Mouse (Mus musculus) forebrain, postnatal 0 days (tissue): ENCODE measurements around the gene A430078G23Rik. TPM values are rescaled to one million over a fixed set of nuclear protein-coding genes. Genes with fewer than 3 reads are reported as not detected.

ENCODE experiments used
- ATAC-seq: fragments of 200-750 bp; cut with Nextera tagmentation; 2 replicates; pipeline ENCODE4 v1.8.0; 2017; ENCODE audit warnings: mild to moderate bottlenecking, moderate library complexity
- DNase-seq: peaks from one replicate; pipeline ENCODE4 v3.0.0-alpha.2; 2015
- H3K27ac ChIP-seq: fragments of 300-500 bp; sonication (generic); 2 replicates; pipeline ENCODE4 v1.5.1; 2014; ENCODE audit warnings: low read depth, mild to moderate bottlenecking, antibody characterized with exemption, low read length, moderate library complexity, mixed read lengths
- H3K27me3 ChIP-seq: fragments of 300-500 bp; sonication (generic); 2 replicates; pipeline ENCODE4 v1.6.1; 2014; ENCODE audit warnings: mild to moderate bottlenecking, low read length, mixed read lengths; ENCODE audit not compliant: insufficient read depth
- H3K36me3 ChIP-seq: fragments of 300-500 bp; sonication (generic); 2 replicates; pipeline ENCODE4 v1.6.1; 2014; ENCODE audit warnings: mild to moderate bottlenecking, moderate library complexity; ENCODE audit not compliant: insufficient read depth
- H3K4me1 ChIP-seq: fragments of 300-500 bp; sonication (generic); 2 replicates; pipeline ENCODE4 v1.6.1; 2014; ENCODE audit warnings: antibody characterized with exemption; ENCODE audit not compliant: insufficient read depth
- H3K4me2 ChIP-seq: fragments of 300-500 bp; sonication (generic); 2 replicates; pipeline ENCODE4 v1.6.1; 2014; ENCODE audit warnings: low read depth, mild to moderate bottlenecking, moderate library complexity
- H3K4me3 ChIP-seq: fragments of 300-500 bp; sonication (generic); 2 replicates; pipeline ENCODE4 v1.5.1; 2014; ENCODE audit warnings: low read depth, low read length, mixed read lengths
- H3K9ac ChIP-seq: fragments of 300-500 bp; sonication (generic); 2 replicates; pipeline ENCODE4 v1.6.1; 2014; ENCODE audit warnings: mild to moderate bottlenecking
- H3K9me3 ChIP-seq: fragments of 300-500 bp; sonication (generic); 2 replicates; pipeline ENCODE4 v1.6.1; 2016; ENCODE audit warnings: low read length
- CTCF ChIP-seq: sonication (generic); IDR thresholded peaks from 2 replicates; pipeline ENCODE4 v1.5.1; 2016; ENCODE audit warnings: antibody characterized with exemption, control low read depth, low read depth
- WGBS: fragments of 180-500 bp; shearing (Covaris S2); extraction: QIAGEN DNeasy Blood & Tissue Kit; methylation state at CpG from one replicate; pipeline ENCODE4 v1.1.7; 2014; 5-methylcytosine and 5-hydroxymethylcytosine counted together
- polyA plus RNA-seq: library from polyadenylated mRNA; unstranded; fragments of >200 nt; fragmentation: Nextera tagmentation; extraction: Ambion mirVana; gene quantifications from 2 replicates; pipeline ENCODE4 v1.2.1, GENCODE M21; 2015
- total RNA-seq: library from RNA; depleted of rRNA; stranded (reverse); fragments of >200 nt; gene quantifications from 2 replicates; pipeline ENCODE4 v1.2.3, GENCODE M21; 2014

Gene A430078G23Rik
- total and polyA plus RNA-seq, 2 experiments from 2014 or later, result not detected

DNA sequence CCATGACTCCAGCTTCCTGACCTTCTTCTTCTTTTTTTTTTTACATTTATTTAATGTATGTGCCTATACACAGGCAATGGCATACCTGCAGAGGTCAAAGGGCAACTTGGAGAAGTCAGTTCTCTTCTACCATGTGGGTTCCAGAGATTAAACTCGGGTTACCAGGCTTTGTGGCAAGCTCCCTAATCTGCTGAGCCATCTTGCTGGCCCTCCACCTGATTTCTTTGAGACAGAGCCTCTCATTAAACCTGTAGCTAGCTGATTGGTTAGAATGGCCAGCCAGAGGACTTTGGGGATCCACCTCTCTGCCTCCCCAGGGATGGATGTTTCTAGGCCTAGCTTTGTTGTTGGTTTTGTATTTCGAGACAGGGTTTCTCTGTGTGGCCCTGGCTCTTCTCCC is 57.9 kb downstream of the A430078G23Rik start:
- no peak overlapping the region for H3K4me3 ChIP-seq
- no peak for TF ChIP-seq CTCF
- no peaks in the 10 kb centered on the region for H3K9me3 ChIP-seq
- H3K27me3 ChIP-seq, result no peaks in the 10 kb centered on the region
- H3K36me3 ChIP-seq, result no peaks in the 10 kb centered on the region
- H3K27ac ChIP-seq, result no peak overlapping the region
- ATAC-seq, result no peak
- WGBS, result 78% methylated on average over 2 of the region's 2 CpGs
- H3K9ac ChIP-seq, result no peak overlapping the region
- H3K4me2 ChIP-seq, result no peak overlapping the region
- H3K4me1 ChIP-seq, result no peaks in the 10 kb centered on the region
- DNase-seq, result no peak

DNA sequence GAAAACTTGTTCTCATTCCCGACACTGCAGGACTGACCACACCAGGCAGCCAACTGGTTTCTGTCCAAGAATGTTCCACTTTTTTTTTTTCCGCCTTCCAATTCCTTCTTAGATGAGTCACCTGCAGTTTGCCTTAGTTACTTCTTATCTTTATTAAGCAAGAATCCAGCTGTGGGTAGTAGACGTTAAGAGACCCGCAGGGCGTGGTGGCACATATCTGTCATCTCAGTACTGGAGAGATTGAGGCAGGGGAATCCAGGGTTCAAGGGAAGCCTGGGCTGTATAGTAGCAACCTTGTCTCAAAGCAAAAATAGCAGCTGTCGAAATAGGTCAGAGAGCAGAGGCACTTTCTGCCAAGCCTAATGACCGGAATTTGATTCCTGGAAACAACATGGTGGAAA is 58.7 kb downstream of the A430078G23Rik start:
- no peaks in the 10 kb centered on the region for H3K9me3 ChIP-seq
- no peak overlapping the region for H3K9ac ChIP-seq
- no peaks in the 10 kb centered on the region for H3K4me1 ChIP-seq
- H3K4me2 ChIP-seq, result no peak overlapping the region
- H3K27me3 ChIP-seq, result no peaks in the 10 kb centered on the region
- no peaks in the 10 kb centered on the region for H3K36me3 ChIP-seq
- ATAC-seq (no peak), DNase-seq (no peak)
- no peak overlapping the region for H3K27ac ChIP-seq
- no peak overlapping the region for H3K4me3 ChIP-seq
- TF ChIP-seq CTCF, result no peak
- 93% methylated on average over 7 of the region's 7 CpGs for WGBS

DNA sequence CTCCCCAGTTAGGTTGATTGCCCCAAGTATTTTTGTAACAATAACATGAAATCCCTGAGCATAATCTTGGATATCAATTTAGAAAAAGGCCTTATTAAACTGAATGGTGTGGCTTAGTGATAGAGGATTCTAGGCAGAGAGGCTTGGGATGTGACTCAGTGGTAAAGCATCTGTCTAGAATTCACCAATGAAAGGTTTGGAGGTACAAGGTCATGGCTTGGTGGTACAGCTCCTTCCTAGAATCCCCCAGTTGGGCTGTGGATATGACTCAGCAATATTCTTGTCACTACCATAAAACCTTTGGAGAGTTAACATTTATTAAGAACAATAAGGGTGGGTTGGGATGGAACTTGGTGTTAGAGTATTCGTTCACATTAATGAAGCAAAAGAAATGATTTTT is 59.6 kb downstream of the A430078G23Rik start:
- Histone ChIP-seq H3K4me2 (no peak overlapping the region), H3K36me3 (no peaks in the 10 kb centered on the region), H3K27ac (no peak overlapping the region), H3K27me3 (no peaks in the 10 kb centered on the region), H3K9ac (no peak overlapping the region), H3K4me1 (no peaks in the 10 kb centered on the region), H3K9me3 (no peaks in the 10 kb centered on the region), H3K4me3 (no peak overlapping the region)
- whole genome bisulfite sequencing, result 93% methylated on average over 1 of the region's 1 CpGs
- ATAC-seq (no peak), DNase-seq (no peak)
- no peak for TF ChIP-seq CTCF

DNA sequence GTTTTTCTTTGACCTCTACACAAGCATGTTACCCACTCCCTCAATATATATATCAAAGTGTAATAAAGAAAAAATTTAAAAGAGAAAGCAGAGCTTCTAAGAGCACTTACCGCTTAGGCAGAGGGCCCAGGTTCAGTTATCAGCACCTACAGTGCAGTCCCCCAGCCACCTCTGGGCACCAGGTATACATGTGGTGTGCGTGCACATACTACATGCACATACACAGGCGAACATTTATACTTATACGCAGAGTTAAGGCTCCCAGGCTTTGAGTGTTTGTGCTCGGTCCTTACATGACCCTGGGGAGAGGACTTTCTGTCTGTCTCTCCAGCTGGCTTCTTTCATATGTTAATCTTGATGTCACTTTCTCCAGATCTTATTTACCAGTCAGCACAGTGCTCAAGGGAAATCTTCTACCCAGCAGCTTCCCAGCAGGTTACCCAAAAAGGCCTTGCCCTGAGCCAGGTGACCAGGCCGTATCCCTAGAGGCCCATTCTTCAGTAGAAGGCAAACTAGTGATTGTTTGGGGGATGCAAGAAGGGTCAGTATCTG is 61.5 kb downstream of the A430078G23Rik start:
- Histone ChIP-seq H3K36me3 (no peaks in the 10 kb centered on the region), H3K27me3 (no peaks in the 10 kb centered on the region), H3K27ac (no peak overlapping the region), H3K9ac (no peak overlapping the region), H3K4me3 (no peak overlapping the region), H3K9me3 (no peaks in the 10 kb centered on the region), H3K4me2 (no peak overlapping the region), H3K4me1 (no peaks in the 10 kb centered on the region)
- ATAC-seq (no peak), DNase-seq (no peak)
- 46% methylated on average over 6 of the region's 6 CpGs for WGBS
- no peak for TF ChIP-seq CTCF

DNA sequence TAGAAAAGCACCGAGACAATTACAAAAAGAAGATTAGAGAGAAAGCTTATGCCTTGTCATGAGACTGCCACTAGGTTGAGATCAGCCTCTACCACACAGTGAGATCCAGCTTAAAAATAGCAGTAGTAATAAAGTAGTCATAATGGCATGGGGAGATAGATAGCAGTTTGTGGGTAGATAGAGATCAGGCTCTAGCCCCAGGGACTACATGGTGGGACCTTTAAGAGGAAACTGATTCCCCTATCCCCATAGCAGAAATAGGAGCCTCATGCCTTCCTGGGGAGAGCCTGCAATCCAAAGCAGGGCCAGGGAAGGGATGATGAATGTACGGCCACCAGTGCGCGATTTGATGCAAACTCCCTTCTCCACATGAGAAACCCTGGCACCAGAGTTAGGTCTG is 62.0 kb downstream of the A430078G23Rik start:
- DNase-seq (no peak), ATAC-seq (no peak)
- Histone ChIP-seq H3K4me2 (no peak overlapping the region), H3K4me3 (no peak overlapping the region), H3K27me3 (no peaks in the 10 kb centered on the region), H3K9ac (no peak overlapping the region), H3K9me3 (no peaks in the 10 kb centered on the region), H3K27ac (no peak overlapping the region), H3K36me3 (no peaks in the 10 kb centered on the region), H3K4me1 (no peaks in the 10 kb centered on the region)
- TF ChIP-seq CTCF, result no peak
- WGBS, result 60% methylated on average over 4 of the region's 4 CpGs

DNA sequence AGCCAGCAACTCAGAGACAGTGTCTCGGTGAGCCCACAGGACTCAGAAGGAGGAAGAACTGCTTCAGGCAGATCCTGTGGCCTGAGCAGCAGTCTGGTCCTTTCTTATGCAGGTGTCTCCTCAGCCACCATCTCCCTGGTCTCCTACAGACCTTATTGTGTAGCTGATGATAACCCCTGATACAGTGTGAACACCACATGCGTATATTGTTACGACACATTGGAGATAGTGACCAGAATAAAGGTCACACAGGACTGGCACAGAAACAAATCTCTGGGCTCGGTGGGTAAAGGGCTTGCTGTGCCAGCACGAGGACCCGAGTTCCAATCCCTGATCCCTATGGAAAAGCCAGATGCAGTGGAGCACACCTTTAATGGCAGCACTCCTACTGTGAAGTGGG is 62.4 kb downstream of the A430078G23Rik start:
- WGBS, result 86% methylated on average over 6 of the region's 6 CpGs

DNA sequence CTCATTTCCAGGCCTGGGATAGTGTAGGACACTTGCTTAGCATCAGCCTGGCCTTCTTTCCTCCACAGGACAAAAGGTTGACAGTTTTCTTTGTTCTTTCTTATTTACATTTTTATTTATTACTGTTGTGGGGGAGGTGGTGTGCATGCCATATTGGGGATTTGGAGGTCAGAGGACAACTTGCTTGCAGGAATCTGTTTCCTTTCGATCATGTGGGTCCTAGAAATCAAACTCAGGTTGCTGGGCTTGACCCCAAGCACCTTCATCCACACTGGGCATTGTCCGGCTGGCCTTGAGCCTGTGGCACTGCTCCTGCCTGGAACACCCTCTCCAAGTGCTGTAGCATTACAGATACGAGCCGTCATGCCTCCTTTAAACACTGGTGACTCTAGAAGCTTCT is 63.6 kb downstream of the A430078G23Rik start:
- no peak for TF ChIP-seq CTCF
- H3K9ac ChIP-seq, result no peak overlapping the region
- ATAC-seq (no peak), DNase-seq (no peak)
- H3K27ac ChIP-seq, result no peak overlapping the region
- H3K36me3 ChIP-seq, result no peaks in the 10 kb centered on the region
- H3K4me2 ChIP-seq, result no peak overlapping the region
- H3K4me3 ChIP-seq, result no peak overlapping the region
- no peaks in the 10 kb centered on the region for H3K9me3 ChIP-seq
- no peaks in the 10 kb centered on the region for H3K27me3 ChIP-seq
- 29% methylated on average over 4 of the region's 4 CpGs for WGBS
- no peaks in the 10 kb centered on the region for H3K4me1 ChIP-seq

More for the DNA sequence above, 62.4 kb downstream of the A430078G23Rik start:
- no peak for ATAC-seq
- Histone ChIP-seq H3K9me3 (no peaks in the 10 kb centered on the region), H3K4me2 (no peak overlapping the region), H3K27ac (no peak overlapping the region), H3K27me3 (no peaks in the 10 kb centered on the region), H3K4me3 (no peak overlapping the region), H3K4me1 (no peaks in the 10 kb centered on the region), H3K36me3 (no peaks in the 10 kb centered on the region), H3K9ac (no peak overlapping the region)
- TF ChIP-seq CTCF, result no peak
- no peak for DNase-seq
